Mouse (Mus musculus) hindbrain, embryonic 16.5 days (tissue): ENCODE measurements at regions not wholly inside any gene's neighbourhood (a gene's known extent, or its start where the extent isn't known, plus 50 kb on each side); places are given as distances from the start of the nearest gene placed in this dataset.
"Not testable (repeated sequence)": the region's sequence is repeated elsewhere in the genome, so short reads cannot be mapped to it uniquely, and the experiment has no call there.

ENCODE experiments used
- ATAC-seq: fragments of 200-750 bp; cut with Nextera tagmentation; 2 replicates; pipeline ENCODE4 v1.8.0; 2017; ENCODE audit warnings: moderate TSS enrichment, moderate library complexity
- H3K27ac ChIP-seq: fragments of 300-500 bp; sonication (generic); 2 replicates; pipeline ENCODE4 v1.5.1; 2014; ENCODE audit warnings: low read depth, mild to moderate bottlenecking, control low read depth, low read length, moderate library complexity
- H3K27me3 ChIP-seq: fragments of 300-500 bp; sonication (generic); replicated peaks from 2 replicates; pipeline ENCODE4 v1.6.1; 2014; ENCODE audit warnings: low read length; ENCODE audit not compliant: control insufficient read depth, insufficient read depth
- H3K36me3 ChIP-seq: fragments of 300-500 bp; sonication (generic); 2 replicates; pipeline ENCODE4 v1.6.1; 2014; ENCODE audit warnings: mild to moderate bottlenecking, low read length, moderate library complexity, mixed read lengths; ENCODE audit not compliant: control insufficient read depth, insufficient read depth
- H3K4me1 ChIP-seq: fragments of 300-500 bp; sonication (generic); 2 replicates; pipeline ENCODE4 v1.6.1; 2014; ENCODE audit warnings: low read depth, low read length; ENCODE audit not compliant: control insufficient read depth, insufficient read depth
- H3K4me2 ChIP-seq: fragments of 300-500 bp; sonication (generic); 2 replicates; pipeline ENCODE4 v1.6.1; 2014; ENCODE audit warnings: mild to moderate bottlenecking, low read length, control low read depth, moderate library complexity
- H3K4me3 ChIP-seq: fragments of 300-500 bp; sonication (generic); 2 replicates; pipeline ENCODE4 v1.5.1; 2014; ENCODE audit warnings: mild to moderate bottlenecking, low read length, control low read depth, moderate library complexity
- H3K9ac ChIP-seq: fragments of 300-500 bp; sonication (generic); 2 replicates; pipeline ENCODE4 v1.6.1; 2014; ENCODE audit warnings: low read depth, mild to moderate bottlenecking, control low read depth, low read length, moderate library complexity
- H3K9me3 ChIP-seq: fragments of 300-500 bp; sonication (generic); 2 replicates; pipeline ENCODE4 v1.6.1; 2014; ENCODE audit warnings: mild to moderate bottlenecking, low read length, moderate library complexity; ENCODE audit not compliant: control insufficient read depth
- WGBS: fragments of 180-500 bp; shearing (Covaris S2); extraction: QIAGEN DNeasy Blood & Tissue Kit; methylation state at CpG from one replicate; pipeline ENCODE4 v1.1.7; 2014; 5-methylcytosine and 5-hydroxymethylcytosine counted together

DNA sequence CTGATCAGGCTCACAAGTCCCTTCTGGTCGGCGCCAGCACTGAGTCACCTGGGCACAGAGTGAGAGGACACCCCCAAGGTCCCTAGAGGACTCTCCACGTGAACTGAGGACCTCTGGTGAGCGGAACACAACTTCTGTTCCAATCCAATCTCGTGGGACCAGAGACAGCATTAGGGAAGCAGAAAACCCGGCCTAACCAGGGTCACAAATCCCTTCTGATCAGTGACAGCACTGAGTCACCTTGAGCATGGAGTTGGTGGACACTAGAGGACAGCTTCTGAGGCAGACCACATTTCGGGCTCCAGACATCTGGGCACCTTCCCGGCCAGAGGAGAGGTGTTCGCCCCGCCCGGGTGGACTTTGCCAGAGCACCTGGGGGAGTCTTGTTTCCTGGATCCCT, 412.3 kb upstream of the Arid1b start:
- Histone ChIP-seq H3K4me1 (no peaks in the 10 kb centered on the region), H3K27me3 (no peaks in the 10 kb centered on the region), H3K4me3 (no peak overlapping the region), H3K9ac (no peak overlapping the region), H3K9me3 (no peaks in the 10 kb centered on the region), H3K27ac (no peak overlapping the region), H3K4me2 (no peak overlapping the region), H3K36me3 (no peaks in the 10 kb centered on the region)
- no peak for ATAC-seq
- WGBS = 92% methylated on average over 11 of the region's 11 CpGs

DNA sequence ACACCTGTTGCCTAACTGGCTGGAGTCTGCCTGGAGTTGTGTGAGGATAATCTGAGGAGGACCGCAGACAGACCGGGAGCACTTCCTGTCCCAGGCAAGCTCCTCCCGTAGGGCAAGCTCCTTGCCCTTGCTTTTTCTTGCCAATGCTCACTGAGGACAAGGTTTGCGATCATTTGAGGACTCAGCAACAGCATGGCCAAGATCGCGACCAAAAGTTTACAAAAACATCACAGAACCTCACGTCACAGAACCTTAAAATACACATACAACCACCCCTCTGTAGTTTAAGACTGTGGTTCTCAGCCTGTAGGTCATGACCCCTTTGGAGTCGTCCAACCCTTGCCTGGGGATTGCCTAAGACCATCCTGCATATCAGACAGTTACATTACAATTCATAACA, 383.7 kb upstream of the Arid1b start:
- no peaks in the 10 kb centered on the region for H3K4me1 ChIP-seq
- H3K36me3 ChIP-seq = no peaks in the 10 kb centered on the region
- H3K4me2 ChIP-seq = no peak overlapping the region
- H3K9ac ChIP-seq = no peak overlapping the region
- no peak overlapping the region for H3K27ac ChIP-seq
- peaks cover 3% of the 10 kb centered on the region; the same call in 1 of the 2 replicates for H3K9me3 ChIP-seq
- no peaks in the 10 kb centered on the region for H3K27me3 ChIP-seq
- no peak overlapping the region for H3K4me3 ChIP-seq
- 93% methylated on average over 8 of the region's 8 CpGs for WGBS
- no peak for ATAC-seq

DNA sequence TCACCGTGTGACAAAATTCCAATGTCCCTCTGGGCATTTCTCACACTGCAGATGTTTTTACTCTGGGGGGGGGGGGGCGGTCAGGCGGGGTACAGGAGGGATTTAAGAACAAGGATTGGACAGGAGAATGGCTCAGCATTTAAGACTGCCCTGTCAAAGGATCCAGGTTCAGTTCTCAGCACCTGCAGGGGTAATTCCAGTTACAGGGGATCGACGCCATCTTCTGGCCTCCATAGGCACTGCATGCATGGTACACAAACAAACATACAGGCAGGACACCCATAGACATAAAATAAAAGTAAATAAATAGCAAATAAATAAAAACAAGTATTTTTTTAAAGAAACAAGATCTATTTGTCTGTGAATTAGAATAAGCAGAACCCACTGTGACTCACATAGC, 383.1 kb upstream of the Arid1b start:
- H3K9me3 ChIP-seq = peaks cover 3% of the 10 kb centered on the region; the same call in 1 of the 2 replicates
- no peaks in the 10 kb centered on the region for H3K4me1 ChIP-seq
- no peak overlapping the region for H3K9ac ChIP-seq
- no peaks in the 10 kb centered on the region for H3K36me3 ChIP-seq
- WGBS = 89% methylated on average over 5 of the region's 5 CpGs
- H3K4me3 ChIP-seq = no peak overlapping the region
- ATAC-seq = no peak
- no peak overlapping the region for H3K27ac ChIP-seq
- no peaks in the 10 kb centered on the region for H3K27me3 ChIP-seq
- no peak overlapping the region for H3K4me2 ChIP-seq

DNA sequence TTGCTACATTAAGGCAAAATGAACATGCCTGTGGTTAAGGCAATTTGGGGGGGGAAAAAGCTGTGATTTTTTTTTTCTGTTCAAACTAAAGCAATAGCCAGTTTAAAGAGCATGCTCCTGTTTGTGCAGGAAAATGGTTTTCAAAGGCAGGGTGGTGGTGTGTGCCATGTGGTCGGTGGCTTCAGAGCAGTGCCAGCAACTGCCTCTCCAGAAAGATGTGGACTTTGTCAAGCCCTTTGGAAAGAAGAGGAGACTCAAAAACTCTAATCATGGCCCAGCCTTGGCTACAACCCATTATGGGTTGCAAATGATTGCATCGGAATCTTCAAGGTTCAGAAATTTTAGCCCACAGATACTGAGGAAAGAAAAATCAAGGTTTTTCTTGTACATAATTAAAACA, 382.4 kb upstream of the Arid1b start:
- Histone ChIP-seq H3K9me3 (peaks cover 3% of the 10 kb centered on the region; the same call in 1 of the 2 replicates), H3K4me3 (no peak overlapping the region), H3K27ac (no peak overlapping the region), H3K27me3 (no peaks in the 10 kb centered on the region), H3K36me3 (no peaks in the 10 kb centered on the region), H3K9ac (no peak overlapping the region), H3K4me2 (no peak overlapping the region), H3K4me1 (no peaks in the 10 kb centered on the region)
- no peak for ATAC-seq
- WGBS = 85% methylated on average over 2 of the region's 2 CpGs

DNA sequence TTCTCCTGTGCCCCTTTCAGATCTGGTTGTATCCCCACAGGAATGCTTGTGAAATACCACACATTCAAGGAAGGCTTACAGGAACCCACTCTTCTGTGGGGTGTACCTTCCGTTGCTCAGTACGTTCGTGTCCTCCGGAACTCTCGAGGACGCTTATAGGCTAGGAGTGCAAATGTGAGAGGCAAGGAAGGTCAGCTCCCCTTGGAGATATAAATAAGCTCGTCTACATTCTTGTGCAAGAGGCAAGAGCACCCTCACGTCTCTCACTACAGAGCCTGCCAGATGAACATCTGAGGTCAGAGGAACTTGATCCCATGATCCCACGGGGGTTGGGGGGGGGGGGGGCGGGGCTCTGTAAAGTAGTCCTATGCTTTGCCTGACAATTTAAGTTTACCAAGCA, 382.0 kb upstream of the Arid1b start:
- no peaks in the 10 kb centered on the region for H3K27me3 ChIP-seq
- no peak overlapping the region for H3K27ac ChIP-seq
- H3K4me1 ChIP-seq = no peaks in the 10 kb centered on the region
- no peak overlapping the region for H3K9ac ChIP-seq
- 57% methylated on average over 10 of the region's 10 CpGs for WGBS
- H3K4me3 ChIP-seq = no peak overlapping the region
- no peaks in the 10 kb centered on the region for H3K36me3 ChIP-seq
- H3K9me3 ChIP-seq = peaks cover 3% of the 10 kb centered on the region; the same call in 1 of the 2 replicates
- H3K4me2 ChIP-seq = no peak overlapping the region
- ATAC-seq = no peak

DNA sequence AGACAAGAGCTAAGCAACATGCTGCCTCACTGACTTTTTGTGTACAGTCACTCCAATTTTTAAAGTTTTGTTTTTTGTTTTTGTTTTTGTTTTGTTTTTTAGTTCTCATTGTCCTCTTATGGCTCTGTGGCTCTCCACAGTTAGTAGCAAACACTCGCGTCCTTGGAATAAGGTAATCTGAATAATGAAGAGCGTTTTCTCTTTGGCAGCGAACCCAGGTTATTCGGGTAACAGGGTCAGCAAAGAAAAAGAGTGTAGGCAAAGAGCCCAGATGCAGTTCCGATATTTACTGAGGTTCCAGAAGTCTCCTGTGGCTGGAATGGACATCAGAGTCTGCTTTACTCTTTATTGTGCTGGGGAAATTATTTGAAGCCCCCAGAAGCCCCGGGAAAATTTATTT, 381.4 kb upstream of the Arid1b start:
- ATAC-seq = no peak
- 73% methylated on average over 7 of the region's 7 CpGs for WGBS
- H3K36me3 ChIP-seq = no peaks in the 10 kb centered on the region

DNA sequence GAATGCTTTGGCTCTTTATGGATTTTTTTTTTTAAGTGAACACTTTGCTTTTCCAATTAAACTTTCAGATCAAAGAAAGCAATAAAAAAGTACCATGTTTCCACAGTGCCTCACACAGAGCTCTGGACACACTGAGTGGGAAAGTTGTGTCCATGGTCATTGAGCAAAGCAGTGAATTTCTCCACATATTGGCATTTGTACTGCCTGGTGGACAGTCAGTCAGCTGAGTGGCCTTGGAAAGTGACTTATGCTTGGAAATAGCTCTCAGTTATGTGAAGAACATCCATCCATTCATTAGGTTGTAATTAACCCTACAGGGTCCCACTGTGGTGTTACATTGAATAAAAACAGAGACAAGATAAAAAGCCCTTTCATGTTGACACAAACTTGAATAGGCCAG, 373.8 kb upstream of the Arid1b start:
- no peak for ATAC-seq
- Histone ChIP-seq H3K27me3 (no peaks in the 10 kb centered on the region), H3K9me3 (no peaks in the 10 kb centered on the region), H3K4me3 (no peak overlapping the region), H3K27ac (no peak overlapping the region), H3K9ac (no peak overlapping the region), H3K4me1 (no peaks in the 10 kb centered on the region), H3K36me3 (no peaks in the 10 kb centered on the region), H3K4me2 (no peak overlapping the region)

More for the DNA sequence above, 381.4 kb upstream of the Arid1b start:
- Histone ChIP-seq H3K9me3 (peaks cover 3% of the 10 kb centered on the region; the same call in 1 of the 2 replicates), H3K9ac (no peak overlapping the region), H3K4me3 (no peak overlapping the region), H3K27ac (no peak overlapping the region), H3K4me2 (no peak overlapping the region), H3K4me1 (no peaks in the 10 kb centered on the region), H3K27me3 (no peaks in the 10 kb centered on the region)

DNA sequence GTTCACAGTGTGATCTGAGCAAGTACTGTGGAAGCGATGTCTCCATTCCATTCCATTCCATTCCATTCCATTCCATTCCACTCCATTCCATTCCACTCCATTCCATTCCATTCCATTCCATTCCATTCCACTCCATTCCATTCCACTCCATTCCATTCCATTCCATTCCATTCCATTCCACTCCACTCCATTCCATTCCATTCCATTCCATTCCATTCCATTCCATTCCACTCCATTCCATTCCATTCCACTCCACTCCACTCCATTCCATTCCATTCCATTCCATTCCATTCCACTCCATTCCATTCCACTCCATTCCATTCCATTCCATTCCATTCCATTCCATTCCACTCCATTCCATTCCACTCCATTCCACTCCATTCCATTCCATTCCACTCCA, 368.0 kb upstream of the Arid1b start:
- not testable (repeated sequence) for H3K27me3 ChIP-seq, H3K4me2 ChIP-seq, H3K4me1 ChIP-seq, H3K9ac ChIP-seq, H3K36me3 ChIP-seq, H3K4me3 ChIP-seq, ATAC-seq, H3K9me3 ChIP-seq, H3K27ac ChIP-seq
- WGBS = 100% methylated on average over 1 of the region's 1 CpGs

DNA sequence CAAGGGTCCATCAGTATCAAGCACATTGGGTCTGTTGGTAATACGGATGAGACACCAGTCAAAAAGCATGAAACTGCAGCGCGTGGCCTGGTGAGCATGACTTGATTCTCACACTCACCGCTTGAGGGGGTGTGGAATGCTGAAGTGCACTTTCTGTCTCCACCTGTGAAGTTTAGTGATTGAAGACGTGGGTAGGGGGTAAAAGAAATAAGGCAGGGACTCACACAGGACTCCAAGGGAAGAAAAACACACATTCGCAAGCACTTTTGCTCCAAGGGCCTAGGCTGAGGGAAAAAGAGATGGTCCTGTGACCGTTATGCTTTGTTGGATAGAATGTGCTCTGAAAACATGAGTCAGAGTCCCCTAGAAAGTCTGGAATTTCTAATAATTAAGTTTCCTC, 366.6 kb upstream of the Arid1b start:
- no peaks in the 10 kb centered on the region for H3K27me3 ChIP-seq
- H3K4me2 ChIP-seq = no peak overlapping the region
- no peaks in the 10 kb centered on the region for H3K4me1 ChIP-seq
- no peaks in the 10 kb centered on the region for H3K9me3 ChIP-seq
- no peak overlapping the region for H3K9ac ChIP-seq
- WGBS = 77% methylated on average over 7 of the region's 7 CpGs
- no peak for ATAC-seq
- no peak overlapping the region for H3K4me3 ChIP-seq
- H3K27ac ChIP-seq = no peak overlapping the region
- H3K36me3 ChIP-seq = no peaks in the 10 kb centered on the region

DNA sequence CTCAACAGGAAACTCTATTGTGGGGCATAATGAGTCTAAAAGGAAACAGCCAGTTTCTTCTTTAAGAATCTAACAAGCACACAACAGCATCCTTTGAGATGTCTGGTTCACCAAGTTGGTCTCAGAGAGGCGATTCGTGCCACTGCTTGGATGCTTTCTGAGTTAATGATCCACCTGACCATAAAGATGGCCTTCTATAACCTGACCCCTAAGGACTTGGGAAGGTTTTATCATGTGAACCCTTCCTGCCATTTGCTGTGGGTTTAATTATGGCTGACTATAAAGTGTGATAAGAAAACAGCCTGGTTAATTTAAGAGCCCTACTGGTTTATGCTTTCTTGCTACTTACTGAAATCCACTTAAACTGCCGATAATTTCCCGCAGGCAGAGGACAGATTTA, 363.0 kb upstream of the Arid1b start:
- Histone ChIP-seq H3K9me3 (no peaks in the 10 kb centered on the region), H3K4me1 (no peaks in the 10 kb centered on the region), H3K36me3 (no peaks in the 10 kb centered on the region), H3K27me3 (no peaks in the 10 kb centered on the region), H3K4me2 (no peak overlapping the region), H3K9ac (no peak overlapping the region), H3K27ac (no peak overlapping the region), H3K4me3 (no peak overlapping the region)
- no peak for ATAC-seq
- 78% methylated on average over 4 of the region's 4 CpGs for WGBS
